Mouse (Mus musculus): ENCODE measurements at regions not wholly inside any gene's neighbourhood (a gene's known extent, or its start where the extent isn't known, plus 50 kb on each side); places are given as distances from the start of the nearest gene placed in this dataset.
"Not testable (repeated sequence)": the region's sequence is repeated elsewhere in the genome, so short reads cannot be mapped to it uniquely, and the experiment has no call there.

DNA sequence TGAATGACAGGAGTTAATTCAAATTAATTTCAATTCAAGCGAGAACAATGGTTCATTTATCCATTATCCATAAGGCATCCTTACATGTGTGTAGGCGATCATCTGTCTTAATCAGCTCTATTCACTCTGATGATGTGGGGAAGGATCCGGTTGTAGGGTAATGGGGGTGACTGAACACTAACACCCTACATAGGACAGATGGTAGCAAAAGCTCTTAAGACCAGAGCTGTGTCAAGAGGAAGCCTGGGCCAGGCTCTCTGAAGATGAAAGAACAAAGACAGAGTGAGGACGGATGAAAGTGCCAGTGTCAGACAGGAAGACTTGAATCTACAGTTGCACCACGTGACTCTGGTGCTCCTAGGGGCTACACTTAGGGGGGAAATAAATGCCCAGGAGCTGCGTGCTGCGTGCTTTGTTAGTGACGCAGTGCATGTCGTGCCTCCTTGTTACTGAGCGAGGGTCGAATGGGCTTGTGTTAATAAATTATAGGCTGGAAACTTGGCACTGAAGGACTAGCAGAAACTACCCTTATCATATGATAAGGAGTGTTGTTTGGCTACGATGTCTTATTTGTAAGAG is 107.1 kb upstream of the Steap1 start:
- 75% methylated on average over 12 of the region's 12 CpGs for WGBS
- no peak overlapping the region for H3K27ac ChIP-seq (ENCODE audit: low read depth, low read length)
- no peaks in the 10 kb centered on the region for H3K4me1 ChIP-seq (ENCODE audit: insufficient read depth, low read length)
- H3K9me3 ChIP-seq (ENCODE audit: low read length): no peaks in the 10 kb centered on the region
- no peak overlapping the region for H3K4me3 ChIP-seq (ENCODE audit: low read depth, low read length)
- ATAC-seq (ENCODE audit: low FRiP score) (no peak), DNase-seq (ENCODE audit: low spot score) (no peak)
- H3K36me3 ChIP-seq (ENCODE audit: insufficient read depth, low read length): no peaks in the 10 kb centered on the region
- H3K4me2 ChIP-seq (ENCODE audit: low read depth, low read length, poor library complexity, severe bottlenecking): no peak overlapping the region
- no peak overlapping the region for H3K9ac ChIP-seq (replicated peaks; ENCODE audit: low read length, poor library complexity, severe bottlenecking)
- H3K27me3 ChIP-seq (ENCODE audit: insufficient read depth, low read length): no peaks in the 10 kb centered on the region
- TF ChIP-seq CTCF (IDR thresholded peaks at IDR 0.05): no peak

DNA sequence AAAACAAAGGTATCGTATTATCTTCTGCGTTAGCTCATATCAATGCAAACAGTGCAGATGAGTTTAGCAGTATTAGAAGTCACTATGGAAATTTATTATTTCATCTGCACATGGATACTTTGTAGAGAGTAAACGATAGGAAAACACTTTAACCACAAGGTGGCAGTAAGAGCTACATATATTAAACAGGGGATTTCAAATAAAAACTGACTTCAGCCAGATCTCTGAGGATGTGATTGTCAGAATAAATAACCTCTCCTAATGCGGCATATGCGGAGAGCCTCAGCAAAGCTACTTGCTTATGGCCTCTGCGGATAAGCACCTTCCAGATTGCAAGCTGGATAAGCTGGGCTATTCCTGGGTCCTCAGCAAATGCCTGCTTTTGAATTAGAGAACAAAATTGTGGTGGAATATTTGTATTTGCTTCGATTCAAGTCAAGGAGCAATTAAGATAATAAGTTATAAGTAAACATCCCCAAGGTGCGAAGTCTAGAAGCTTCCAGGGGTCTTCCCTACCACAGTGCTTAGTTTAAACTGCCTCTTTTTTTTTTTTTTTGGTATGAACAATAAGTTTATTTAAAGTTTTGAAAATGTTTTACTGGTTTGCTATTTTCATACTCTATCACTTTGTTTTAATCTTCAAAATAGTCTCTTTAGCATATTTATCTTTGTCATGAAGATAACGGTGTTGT is 96.8 kb upstream of the Steap1 start:
- Histone ChIP-seq H3K27me3 (ENCODE audit: insufficient read depth, low read length) (no peaks in the 10 kb centered on the region), H3K36me3 (ENCODE audit: insufficient read depth, low read length) (no peaks in the 10 kb centered on the region), H3K27ac (ENCODE audit: low read depth, low read length) (no peak overlapping the region), H3K4me3 (ENCODE audit: low read depth, low read length) (no peak overlapping the region), H3K9me3 (ENCODE audit: low read length) (no peaks in the 10 kb centered on the region), H3K9ac (replicated peaks; ENCODE audit: low read length, poor library complexity, severe bottlenecking) (no peak overlapping the region), H3K4me2 (ENCODE audit: low read depth, low read length, poor library complexity, severe bottlenecking) (no peak overlapping the region), H3K4me1 (ENCODE audit: insufficient read depth, low read length) (no peaks in the 10 kb centered on the region)
- peak; percentile 81 for TF ChIP-seq CTCF (IDR thresholded peaks at IDR 0.05)
- 41% methylated on average over 9 of the region's 9 CpGs for WGBS
- ATAC-seq (ENCODE audit: low FRiP score) (peak; percentile 49; the same call in 1 of the 2 replicates), DNase-seq (ENCODE audit: low spot score) (peak; percentile 89)

DNA sequence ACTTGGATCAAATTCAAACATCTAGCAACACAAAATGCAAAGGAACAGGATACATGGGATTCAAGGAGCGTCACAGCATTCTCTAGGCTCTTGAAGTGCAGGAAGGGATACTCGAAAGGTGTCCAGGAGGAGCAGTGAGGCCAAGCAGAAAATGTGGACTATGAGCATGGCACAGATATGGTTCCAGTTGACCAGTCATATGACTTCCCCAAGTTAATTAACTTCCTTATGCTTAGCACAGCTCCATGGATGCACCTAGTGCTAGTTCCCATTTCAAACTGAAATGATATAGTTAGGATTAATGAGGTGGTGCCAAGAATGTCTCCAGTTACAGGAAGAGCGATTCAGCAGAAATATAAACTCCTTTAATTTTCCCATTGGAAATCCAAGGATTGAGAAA is 95.2 kb upstream of the Steap1 start:
- H3K9ac ChIP-seq (replicated peaks; ENCODE audit: low read length, poor library complexity, severe bottlenecking): no peak overlapping the region
- no peak overlapping the region for H3K4me3 ChIP-seq (ENCODE audit: low read depth, low read length)
- H3K4me2 ChIP-seq (ENCODE audit: low read depth, low read length, poor library complexity, severe bottlenecking): no peak overlapping the region
- no peaks in the 10 kb centered on the region for H3K9me3 ChIP-seq (ENCODE audit: low read length)
- WGBS: 89% methylated on average over 3 of the region's 3 CpGs
- ATAC-seq (ENCODE audit: low FRiP score) (no peak), DNase-seq (ENCODE audit: low spot score) (no peak)
- H3K4me1 ChIP-seq (ENCODE audit: insufficient read depth, low read length): no peaks in the 10 kb centered on the region
- TF ChIP-seq CTCF (IDR thresholded peaks at IDR 0.05): no peak
- no peak overlapping the region for H3K27ac ChIP-seq (ENCODE audit: low read depth, low read length)
- no peaks in the 10 kb centered on the region for H3K36me3 ChIP-seq (ENCODE audit: insufficient read depth, low read length)
- H3K27me3 ChIP-seq (ENCODE audit: insufficient read depth, low read length): no peaks in the 10 kb centered on the region

DNA sequence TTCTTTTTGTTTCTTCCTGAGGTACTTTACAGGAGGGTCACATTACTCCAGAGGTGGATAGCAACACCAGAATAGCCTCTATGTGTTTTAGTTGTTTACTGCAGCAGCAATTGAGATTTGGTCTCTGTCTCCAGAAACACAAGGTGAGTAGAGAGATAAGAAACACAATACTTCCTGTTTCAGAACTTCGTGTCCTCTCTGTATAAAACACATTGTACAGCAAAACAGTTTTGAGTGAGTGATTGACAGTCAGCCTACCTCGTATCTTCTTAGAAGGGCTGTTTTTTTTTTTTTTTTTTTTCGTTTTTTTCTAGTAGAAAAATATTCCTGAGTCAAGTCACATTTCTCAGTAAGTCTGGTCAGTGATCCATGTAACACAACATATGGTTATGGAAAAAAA is 89.6 kb upstream of the Steap1 start:
- Histone ChIP-seq H3K36me3 (ENCODE audit: insufficient read depth, low read length) (no peaks in the 10 kb centered on the region), H3K4me2 (ENCODE audit: low read depth, low read length, poor library complexity, severe bottlenecking) (no peak overlapping the region), H3K9ac (replicated peaks; ENCODE audit: low read length, poor library complexity, severe bottlenecking) (no peak overlapping the region), H3K27me3 (ENCODE audit: insufficient read depth, low read length) (no peaks in the 10 kb centered on the region), H3K4me3 (ENCODE audit: low read depth, low read length) (no peak overlapping the region), H3K4me1 (ENCODE audit: insufficient read depth, low read length) (no peaks in the 10 kb centered on the region), H3K27ac (ENCODE audit: low read depth, low read length) (no peak overlapping the region), H3K9me3 (ENCODE audit: low read length) (no peaks in the 10 kb centered on the region)
- no peak for TF ChIP-seq CTCF (IDR thresholded peaks at IDR 0.05)
- ATAC-seq (ENCODE audit: low FRiP score): no peak
- no peak for DNase-seq (ENCODE audit: low spot score)
- 59% methylated on average over 3 of the region's 3 CpGs for WGBS

DNA sequence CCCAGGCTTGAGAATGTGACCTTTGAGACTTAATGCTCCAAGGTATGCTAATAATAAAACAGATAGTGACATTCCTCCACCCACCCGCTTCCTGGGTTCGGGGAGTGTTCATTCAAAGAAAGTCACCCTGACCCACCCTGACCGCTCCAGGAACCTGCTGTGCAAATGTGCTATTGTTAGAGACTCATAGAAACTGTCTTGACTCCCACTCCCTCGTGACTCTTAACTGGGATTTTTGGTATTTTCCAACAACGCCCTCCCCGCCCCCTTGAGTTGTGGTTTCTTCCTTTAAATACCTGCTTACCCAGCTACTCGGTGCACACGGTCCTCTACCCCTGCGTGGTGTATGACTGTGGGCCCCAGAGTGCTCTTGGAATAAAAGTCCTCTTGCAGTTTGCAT is 73.5 kb upstream of the Steap1 start:
- WGBS: 91% methylated on average over 9 of the region's 9 CpGs

More for the DNA sequence above, 73.5 kb upstream of the Steap1 start:
- not testable (repeated sequence) for H3K36me3 ChIP-seq (ENCODE audit: insufficient read depth, low read length); H3K9ac ChIP-seq (replicated peaks; ENCODE audit: low read length, poor library complexity, severe bottlenecking); H3K9me3 ChIP-seq (ENCODE audit: low read length); DNase-seq (ENCODE audit: low spot score); H3K27me3 ChIP-seq (ENCODE audit: insufficient read depth, low read length); ATAC-seq (ENCODE audit: low FRiP score); H3K4me2 ChIP-seq (ENCODE audit: low read depth, low read length, poor library complexity, severe bottlenecking); H3K27ac ChIP-seq (ENCODE audit: low read depth, low read length); H3K4me1 ChIP-seq (ENCODE audit: insufficient read depth, low read length); H3K4me3 ChIP-seq (ENCODE audit: low read depth, low read length)

All from midbrain, postnatal 0 days (tissue).